Mouse (Mus musculus): ENCODE measurements around the gene Spata22. TPM values are rescaled to one million over a fixed set of nuclear protein-coding genes. Genes with fewer than 3 reads are reported as not detected.

The Spata22 gene
- 0.05 TPM in 1 of 2 replicates, not detected in the other for polyA plus RNA-seq (2012; rRNA removed)

GRCm38 (mm10) chr11:73329442-73329841 lies at the start of gene Spata22, which contains the start of the genes Aspa and Gm49340:
Gene Spata22, plus strand, starts transcription at chr11:73329741.
Gene Aspa, minus strand, starts transcription at chr11:73329596.
Gene Gm49340, plus strand, starts transcription at chr11:73329741.

GRCm38 (mm10) chr11:73350483-73350882 lies 20.9 kb downstream of the Spata22 start, which contains the start of gene Olfr20:
Gene Olfr20, plus strand, starts transcription at chr11:73350783.

GRCm38 (mm10) chr11:73370946-73371345 lies 41.4 kb downstream of the Spata22 start, which contains the start of gene Olfr376:
Gene Olfr376, plus strand, starts transcription at chr11:73371246.

Other genes with a start within 250 kb of the Spata22 start
- 0.12 and 0.14 TPM in 2 replicates for gene Itgae, start 239.2 kb upstream of the Spata22 start, polyA plus RNA-seq (2012; rRNA removed)
- gene Haspin, start 191.4 kb upstream of the Spata22 start, polyA plus RNA-seq (2012; rRNA removed) = 0.95 and 1.3 TPM in 2 replicates
- gene P2rx5, start 169.3 kb upstream of the Spata22 start, polyA plus RNA-seq (2012; rRNA removed) = 0.75 and 1.1 TPM in 2 replicates
- 91.8 and 93.2 TPM in 2 replicates for gene Emc6, start 152.7 kb upstream of the Spata22 start, polyA plus RNA-seq (2012; rRNA removed)
- gene Tax1bp3, start 152.7 kb upstream of the Spata22 start, polyA plus RNA-seq (2012; rRNA removed) = 80.0 and 80.1 TPM in 2 replicates
- 21.3 and 21.5 TPM in 2 replicates for gene Ctns, start 130.7 kb upstream of the Spata22 start, polyA plus RNA-seq (2012; rRNA removed)
- gene Shpk, start 130.3 kb upstream of the Spata22 start, polyA plus RNA-seq (2012; rRNA removed) = 2.0 and 2.4 TPM in 2 replicates
- 0.19 and 0.64 TPM in 2 replicates for gene Trpv1, start 95.4 kb upstream of the Spata22 start, polyA plus RNA-seq (2012; rRNA removed)
- gene Trpv3, start 62.4 kb upstream of the Spata22 start, polyA plus RNA-seq (2012; rRNA removed) = 0.30 and 0.37 TPM in 2 replicates
- gene Aspa, start 145 bp upstream of the Spata22 start, polyA plus RNA-seq (2012; rRNA removed) = 2.5 and 2.6 TPM in 2 replicates
- gene Gm49340, start within 50 bp of the Spata22 start, polyA plus RNA-seq (2012; rRNA removed) = not detected in 2 replicates
- gene Olfr20, start 21.0 kb downstream of the Spata22 start, polyA plus RNA-seq (2012; rRNA removed) = not detected in 2 replicates
- gene Olfr376, start 41.5 kb downstream of the Spata22 start, polyA plus RNA-seq (2012; rRNA removed) = not detected in 2 replicates
- gene Olfr1, start 69.9 kb downstream of the Spata22 start, polyA plus RNA-seq (2012; rRNA removed) = not detected in 2 replicates
- gene Olfr378, start 98.7 kb downstream of the Spata22 start, polyA plus RNA-seq (2012; rRNA removed) = not detected in 2 replicates
- not detected in 2 replicates for gene Olfr380, start 127.8 kb downstream of the Spata22 start, polyA plus RNA-seq (2012; rRNA removed)
- not detected in 2 replicates for gene Olfr381, start 161.9 kb downstream of the Spata22 start, polyA plus RNA-seq (2012; rRNA removed)
- gene Olfr382, start 187.5 kb downstream of the Spata22 start, polyA plus RNA-seq (2012; rRNA removed) = not detected in 2 replicates